ENCODE assay signal across 20 mouse cellular contexts in the genomic region with DNA sequence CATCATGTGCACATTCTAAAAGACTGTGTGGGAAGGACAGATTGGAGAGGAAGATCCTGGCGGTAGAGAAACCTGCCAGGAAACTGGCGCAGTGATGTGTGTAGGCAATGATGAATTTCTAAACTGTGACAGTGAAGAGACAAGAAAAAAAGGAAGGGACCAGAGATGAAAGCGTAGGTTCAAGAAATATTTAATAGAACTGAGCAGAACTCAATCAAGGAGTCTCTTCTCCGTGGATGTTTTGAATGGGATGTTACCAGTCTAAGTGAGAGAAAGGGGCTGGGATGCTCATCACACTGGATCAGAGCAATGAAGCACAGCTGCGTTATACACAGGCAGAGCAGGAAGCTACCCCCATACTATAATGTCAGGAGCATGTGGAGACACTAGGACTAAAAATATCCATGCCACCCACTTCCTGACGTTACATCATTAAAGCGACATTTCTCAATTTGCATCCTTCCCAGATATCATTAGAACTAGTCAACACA.
DNase-seq lines count a peak whose midpoint lies in the region; ATAC-seq and TF ChIP-seq lines count a peak whose summit lies in the region.
"Had no signal": no experiment of that assay in that cellular context is flagged by ENCODE, and none has a peak within 500 bp of the region (broad histone marks: within the 10 kb centered on the region; RNA-seq: fewer than 3 reads in every experiment).

No protein-coding gene starts in this region.

- no peaks in the 10 kb centered on the region for H3K27me3 ChIP-seq in forebrain, embryonic 15.5 days
- H3K27me3 ChIP-seq: hindbrain, embryonic 12.5 days; intestine, embryonic 15.5 days; lung, embryonic 15.5 days; midbrain, embryonic 12.5 days; neural tube, embryonic 13.5 days had no signal

- DNase-seq in layer of hippocampus, adult 9-11 months: peak; percentile 69
- peak; percentile 45 to 63 for DNase-seq in left cerebral cortex, postnatal 14 days (ENCODE audit: low spot score in 2 of 2)
- DNase-seq in heart, postnatal 10 days: no peak
- DNase-seq in urinary bladder, postnatal 10 days (ENCODE audit: low spot score): no peak
- DNase-seq in cerebellum, postnatal 36 days: no peak
- DNase-seq: cerebellum, adult 11 months; cerebellum, postnatal 14 days; gastrocnemius, postnatal 36 days; thymus, postnatal 25 days had no signal

- no peak overlapping the region; the same call in 1 of the 2 replicates for H3K4me3 ChIP-seq in bone marrow macrophage, adult 2 months (ENCODE audit: insufficient read depth, low read length)
- no peak overlapping the region for H3K4me3 ChIP-seq in embryonic fibroblast, embryonic 13.5 days (ENCODE audit: insufficient read depth, low read length)
- no peak overlapping the region for H3K4me3 ChIP-seq in forebrain, embryonic 15.5 days
- H3K4me3 ChIP-seq: hindbrain, embryonic 12.5 days; intestine, embryonic 15.5 days; lung, embryonic 15.5 days; midbrain, embryonic 12.5 days; neural tube, embryonic 13.5 days had no signal

- 84% methylated on average over 7 of the region's 7 CpGs for WGBS in forebrain, embryonic 15.5 days

- no peak overlapping the region for H3K9ac ChIP-seq in forebrain, embryonic 15.5 days (replicated peaks)
- H3K9ac ChIP-seq: hindbrain, embryonic 12.5 days; intestine, embryonic 15.5 days; lung, embryonic 15.5 days; midbrain, embryonic 12.5 days; neural tube, embryonic 13.5 days had no signal

- intact Hi-C loops in left cerebral cortex, postnatal 14 days (cut with DNase I): no loop called here
- intact Hi-C loops in heart, postnatal 10 days (cut with DNase I): no loop called here

- TF ChIP-seq CTCF in bone marrow macrophage, adult 2 months (IDR thresholded peaks at IDR 0.05; ENCODE audit: low read depth, low read length): no peak
- TF ChIP-seq CTCF in embryonic fibroblast, embryonic 13.5 days (IDR thresholded peaks at IDR 0.05; ENCODE audit: borderline replicate concordance, insufficient read depth, low read length): no peak

- peaks cover 14% of the 10 kb centered on the region for H3K4me1 ChIP-seq in bone marrow macrophage, adult 2 months (ENCODE audit: control insufficient read depth, insufficient read depth, low read length)
- peaks cover 3% of the 10 kb centered on the region; the same call in 1 of the 2 replicates for H3K4me1 ChIP-seq in embryonic fibroblast, embryonic 13.5 days (ENCODE audit: control insufficient read depth, insufficient read depth, low read length)
- H3K4me1 ChIP-seq in forebrain, embryonic 15.5 days: no peaks in the 10 kb centered on the region
- H3K4me1 ChIP-seq: hindbrain, embryonic 12.5 days; intestine, embryonic 15.5 days; lung, embryonic 15.5 days; midbrain, embryonic 12.5 days; neural tube, embryonic 13.5 days had no signal

- no peaks in the 10 kb centered on the region for H3K36me3 ChIP-seq in forebrain, embryonic 15.5 days
- H3K36me3 ChIP-seq: hindbrain, embryonic 12.5 days; intestine, embryonic 15.5 days; lung, embryonic 15.5 days; midbrain, embryonic 12.5 days; neural tube, embryonic 13.5 days had no signal

- TF ChIP-seq POLR2A in bone marrow macrophage, adult 2 months (IDR thresholded peaks at IDR 0.05; ENCODE audit: borderline replicate concordance, low read depth, low read length): no peak
- no peak for TF ChIP-seq POLR2A in embryonic fibroblast, embryonic 13.5 days (IDR thresholded peaks at IDR 0.05; ENCODE audit: low read depth, low read length)

- no peak for ATAC-seq in forebrain, embryonic 15.5 days (replicated peaks)
- ATAC-seq: forebrain, embryonic 14.5 days; intestine, embryonic 15.5 days had no signal

- H3K9me3 ChIP-seq in forebrain, embryonic 15.5 days: peaks cover 3% of the 10 kb centered on the region
- H3K9me3 ChIP-seq: hindbrain, embryonic 12.5 days; intestine, embryonic 15.5 days; lung, embryonic 15.5 days had no signal

- H3K4me2 ChIP-seq in forebrain, embryonic 15.5 days (replicated peaks): no peak overlapping the region
- H3K4me2 ChIP-seq: hindbrain, embryonic 12.5 days; intestine, embryonic 15.5 days; lung, embryonic 15.5 days; midbrain, embryonic 12.5 days; neural tube, embryonic 13.5 days had no signal

- peak overlapping the region; percentile 2; the same call in 1 of the 2 replicates for H3K27ac ChIP-seq in bone marrow macrophage, adult 2 months (ENCODE audit: insufficient read depth, low read depth, low read length)
- H3K27ac ChIP-seq in embryonic fibroblast, embryonic 13.5 days (ENCODE audit: insufficient read depth, low read length): peak overlapping the region; percentile 14; the same call in 1 of the 2 replicates
- H3K27ac ChIP-seq in forebrain, embryonic 15.5 days (replicated peaks): no peak overlapping the region
- H3K27ac ChIP-seq: hindbrain, embryonic 12.5 days; intestine, embryonic 15.5 days; lung, embryonic 15.5 days; macrophage; midbrain, embryonic 12.5 days; neural tube, embryonic 13.5 days; stomach, postnatal 0 days had no signal

Comparison
In these comparisons a context has a peak if more than half of its experiments do, and no peak if none do; other contexts are left out.
1. DNase-seq: peak in layer of hippocampus, adult 9-11 months (single experiment) and left cerebral cortex, postnatal 14 days (2 of 2); none in heart, postnatal 10 days (0 of 2), urinary bladder, postnatal 10 days (single experiment) and cerebellum, postnatal 36 days (0 of 2).